Mouse (Mus musculus) MEL (cell line): ENCODE measurements at regions not wholly inside any gene's neighbourhood (a gene's known extent, or its start where the extent isn't known, plus 50 kb on each side); places are given as distances from the start of the nearest gene placed in this dataset.

Experiments
- DNase-seq: peaks from one replicate; pipeline ENCODE4 v3.0.0; 2011; ENCODE audit warnings: low read depth, low spot score
- H3K27ac ChIP-seq: 2 replicates; pipeline ENCODE4 v1.5.1; 2012; ENCODE audit warnings: low read depth, mild to moderate bottlenecking, control low read depth, low read length, moderate library complexity; ENCODE audit not compliant: control insufficient read depth
- H3K27me3 ChIP-seq, 2 experiments: fragments of 150-350 bp in 1 of 2; sonication (generic) in 1 of 2; 2 replicates each; pipeline ENCODE4 v1.6.1; 2012; ENCODE audit warnings: low read length in 2 of 2, mild to moderate bottlenecking in 2 of 2, improper control_type of control experiment in 1 of 2, moderate library complexity in 1 of 2; ENCODE audit not compliant: insufficient read depth in 2 of 2, control insufficient read depth in 1 of 2
- H3K36me3 ChIP-seq, 2 experiments: 2 replicates each; pipeline ENCODE4 v1.6.1; 2012 to 2014; ENCODE audit warnings: low read length in 2 of 2, improper control_type of control experiment in 1 of 2, inconsistent platforms in 1 of 2, mild to moderate bottlenecking in 1 of 2; ENCODE audit not compliant: insufficient read depth in 2 of 2, control insufficient read depth in 1 of 2
- H3K4me1 ChIP-seq, 2 experiments: fragments of 150-350 bp in 1 of 2; sonication (generic) in 1 of 2; 2 replicates each; pipeline ENCODE4 v1.6.1; 2012; ENCODE audit warnings: low read length in 2 of 2, improper control_type of control experiment in 1 of 2, mild to moderate bottlenecking in 1 of 2; ENCODE audit not compliant: insufficient read depth in 2 of 2, control insufficient read depth in 1 of 2
- H3K4me3 ChIP-seq, 2 experiments: fragments of 150-350 bp in 1 of 2; sonication (generic) in 1 of 2; 2 replicates each; pipeline ENCODE4 v1.5.1; 2012; ENCODE audit warnings: low read depth in 2 of 2, low read length in 2 of 2, mild to moderate bottlenecking in 2 of 2, moderate library complexity in 2 of 2, control low read depth in 1 of 2, improper control_type of control experiment in 1 of 2; ENCODE audit not compliant: control insufficient read depth in 1 of 2, insufficient read depth in 1 of 2
- H3K79me2 ChIP-seq: 2 replicates; pipeline ENCODE4 v1.6.1; 2012; ENCODE audit warnings: mild to moderate bottlenecking, low read length, moderate library complexity; ENCODE audit not compliant: control insufficient read depth, poor library complexity, insufficient read depth
- H3K9ac ChIP-seq: 2 replicates; pipeline ENCODE4 v1.6.1; 2012; ENCODE audit warnings: low read depth, mild to moderate bottlenecking, control low read depth, low read length, moderate library complexity; ENCODE audit not compliant: control insufficient read depth, poor library complexity, severe bottlenecking
- H3K9me3 ChIP-seq: fragments of 150-350 bp; sonication (generic); replicated peaks from 2 replicates; pipeline ENCODE4 v1.6.1; 2012; ENCODE audit warnings: mild to moderate bottlenecking, low read length, improper control_type of control experiment, moderate library complexity; ENCODE audit not compliant: insufficient read depth
- BHLHE40 ChIP-seq: IDR thresholded peaks from 2 replicates; pipeline ENCODE4 v1.6.1; 2012; ENCODE audit warnings: low read depth, mild to moderate bottlenecking, inconsistent platforms, low read length, improper control_type of control experiment, borderline replicate concordance
- CHD1 ChIP-seq: IDR thresholded peaks from 2 replicates; pipeline ENCODE4 v1.6.1; 2012; ENCODE audit warnings: low read depth, mild to moderate bottlenecking, inconsistent platforms, low read length, improper control_type of control experiment
- CTCF ChIP-seq, 3 experiments: IDR thresholded peaks in 2 of 3; conservative IDR thresholded peaks in 1 of 3; 2 replicates each; pipeline ENCODE4 v1.5.1; 2011 to 2012; ENCODE audit warnings: low read length in 3 of 3, low read depth in 2 of 3, mild to moderate bottlenecking in 2 of 3, improper control_type of control experiment in 1 of 3, inconsistent platforms in 1 of 3, mixed read lengths in 1 of 3, moderate library complexity in 1 of 3; ENCODE audit not compliant: control insufficient read depth in 1 of 3, insufficient read depth in 1 of 3, poor library complexity in 1 of 3, severe bottlenecking in 1 of 3
- ELF1 ChIP-seq: IDR thresholded peaks from 2 replicates; pipeline ENCODE4 v1.6.1; 2014; ENCODE audit warnings: low read depth, mild to moderate bottlenecking, inconsistent platforms, low read length, improper control_type of control experiment, moderate library complexity
- ETS1 ChIP-seq: IDR thresholded peaks from 2 replicates; pipeline ENCODE4 v1.6.1; 2012; ENCODE audit warnings: low read depth, mild to moderate bottlenecking, inconsistent platforms, low read length, improper control_type of control experiment, moderate library complexity
- HCFC1 ChIP-seq: IDR thresholded peaks from 2 replicates; pipeline ENCODE4 v1.6.1; 2012; ENCODE audit warnings: low read depth, mild to moderate bottlenecking, inconsistent platforms, low read length, improper control_type of control experiment, moderate library complexity
- JUND ChIP-seq: IDR thresholded peaks from 2 replicates; pipeline ENCODE4 v1.6.1; 2011; ENCODE audit warnings: low read depth, mild to moderate bottlenecking, improper control_type of control experiment, low read length
- MAFK ChIP-seq: IDR thresholded peaks from 2 replicates; pipeline ENCODE4 v1.6.1; 2011; ENCODE audit warnings: low read depth, mild to moderate bottlenecking, low read length, improper control_type of control experiment, borderline replicate concordance
- MAX ChIP-seq: IDR thresholded peaks from 2 replicates; pipeline ENCODE4 v1.6.1; 2011; ENCODE audit warnings: low read length, improper control_type of control experiment
- MEF2A ChIP-seq: IDR thresholded peaks from 2 replicates; pipeline ENCODE4 v1.6.1; 2014; ENCODE audit warnings: low read depth, mild to moderate bottlenecking, inconsistent platforms, low read length, improper control_type of control experiment; ENCODE audit not compliant: poor library complexity, insufficient replicate concordance, severe bottlenecking; ENCODE audit errors: extremely low read depth
- MXI1 ChIP-seq: IDR thresholded peaks from 2 replicates; pipeline ENCODE4 v1.6.1; 2011; ENCODE audit warnings: mild to moderate bottlenecking, low read depth, low read length, improper control_type of control experiment
- MYB ChIP-seq: IDR thresholded peaks from 2 replicates; pipeline ENCODE4 v1.6.1; 2011; ENCODE audit warnings: mild to moderate bottlenecking, low read depth, low read length, improper control_type of control experiment
- MYC ChIP-seq: IDR thresholded peaks from 2 replicates; pipeline ENCODE4 v1.6.1; 2011; ENCODE audit warnings: low read depth, mild to moderate bottlenecking, low read length, improper control_type of control experiment, moderate library complexity
- NELFE ChIP-seq: IDR thresholded peaks from 2 replicates; pipeline ENCODE4 v1.6.1; 2011; ENCODE audit warnings: low read depth, low read length, improper control_type of control experiment
- NRF1 ChIP-seq: IDR thresholded peaks from 2 replicates; pipeline ENCODE4 v1.6.1; 2014; ENCODE audit warnings: low read depth, mild to moderate bottlenecking, inconsistent platforms, low read length, improper control_type of control experiment, moderate library complexity; ENCODE audit not compliant: poor library complexity, insufficient read depth, severe bottlenecking
- POLR2A ChIP-seq, 2 experiments: IDR thresholded peaks; 2 replicates each; pipeline ENCODE4 v1.6.1; 2011 to 2012; ENCODE audit warnings: low read length in 2 of 2, mild to moderate bottlenecking in 2 of 2, control low read depth in 1 of 2, improper control_type of control experiment in 1 of 2, low read depth in 1 of 2, moderate library complexity in 1 of 2; ENCODE audit not compliant: control insufficient read depth in 1 of 2, insufficient read depth in 1 of 2, poor library complexity in 1 of 2
- SIN3A ChIP-seq: IDR thresholded peaks from 2 replicates; pipeline ENCODE4 v1.6.1; 2012; ENCODE audit warnings: low read length, improper control_type of control experiment, inconsistent platforms
- TAL1 ChIP-seq: IDR thresholded peaks from 2 replicates; pipeline ENCODE4 v1.6.1; 2012; ENCODE audit warnings: mild to moderate bottlenecking, inconsistent platforms, low read length, moderate library complexity, mixed read lengths
- TCF12 ChIP-seq: IDR thresholded peaks from 2 replicates; pipeline ENCODE4 v1.6.1; 2014; ENCODE audit warnings: low read depth, mild to moderate bottlenecking, inconsistent platforms, low read length, improper control_type of control experiment, moderate library complexity
- ZKSCAN1 ChIP-seq: IDR thresholded peaks from 2 replicates; pipeline ENCODE4 v1.6.1; 2012; ENCODE audit warnings: low read depth, mild to moderate bottlenecking, inconsistent platforms, low read length, improper control_type of control experiment, moderate library complexity
- ZMIZ1 ChIP-seq: IDR thresholded peaks from 2 replicates; pipeline ENCODE4 v1.6.1; 2012; ENCODE audit warnings: low read depth, mild to moderate bottlenecking, inconsistent platforms, low read length, improper control_type of control experiment, moderate library complexity
- ZNF384 ChIP-seq: IDR thresholded peaks from 2 replicates; pipeline ENCODE4 v1.6.1; 2012; ENCODE audit warnings: low read depth, mild to moderate bottlenecking, inconsistent platforms, low read length, improper control_type of control experiment

DNA sequence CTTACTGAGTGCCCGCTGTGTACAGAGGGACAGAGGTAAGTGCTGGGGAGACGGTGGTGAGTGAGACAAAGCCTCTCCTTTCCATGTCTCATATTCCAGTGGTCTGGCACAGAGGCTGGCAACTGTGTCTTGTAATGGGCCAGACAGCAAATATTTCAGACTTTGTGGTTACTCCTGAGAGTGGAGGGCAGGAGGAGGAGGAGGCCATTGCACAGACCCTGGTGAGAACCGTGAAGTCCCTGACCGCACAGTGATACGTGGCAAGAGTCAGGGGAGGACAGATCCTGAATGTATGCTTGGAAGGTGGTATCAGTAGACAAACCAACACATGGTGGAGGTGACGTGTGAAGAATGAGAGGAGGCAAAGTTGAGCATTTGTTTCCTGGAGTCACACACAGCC is 101.6 kb upstream of the Fam92a start:
- Histone ChIP-seq H3K79me2 (no peaks in the 10 kb centered on the region), H3K4me3 (no peak overlapping the region), H3K9me3 (no peaks in the 10 kb centered on the region), H3K4me1 (no peaks in the 10 kb centered on the region), H3K27ac (no peak overlapping the region), H3K9ac (no peak overlapping the region), H3K27me3 (no peaks in the 10 kb centered on the region), H3K36me3 (no peaks in the 10 kb centered on the region)
- TF ChIP-seq ZMIZ1 = no peak
- no peak for TF ChIP-seq ELF1
- no peak for TF ChIP-seq MAX
- TF ChIP-seq POLR2A (IDR thresholded peaks at IDR 0.05; ENCODE audit: control insufficient read depth in 1 of 2, insufficient read depth in 1 of 2, low read depth in 1 of 2, low read length in 2 of 2, poor library complexity in 1 of 2) = no peak
- TF ChIP-seq MYC = no peak
- TF ChIP-seq MXI1 = no peak
- no peak for TF ChIP-seq MAFK
- no peak for TF ChIP-seq SIN3A
- no peak for DNase-seq

DNA sequence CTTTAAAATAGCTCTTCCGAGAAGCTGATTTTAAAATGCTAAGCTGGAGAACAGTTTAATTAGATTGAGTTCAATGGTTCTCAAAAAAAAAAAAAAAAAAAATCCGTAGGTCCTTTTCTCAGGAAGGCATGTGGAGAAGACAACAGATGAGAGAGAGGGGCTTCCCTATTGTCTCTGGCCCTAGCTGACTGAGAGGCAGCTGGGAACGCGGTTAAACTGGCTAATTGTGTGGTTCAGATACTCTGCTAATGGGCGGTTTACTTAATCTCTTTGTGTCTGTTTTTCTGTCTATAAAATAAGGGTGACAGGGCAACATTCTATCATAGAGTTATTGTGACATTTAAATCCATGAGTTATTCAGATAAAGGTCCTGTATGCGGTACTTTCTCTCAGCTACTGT is 101.1 kb upstream of the Fam92a start:
- Histone ChIP-seq H3K4me3 (no peak overlapping the region), H3K36me3 (no peaks in the 10 kb centered on the region), H3K27me3 (no peaks in the 10 kb centered on the region), H3K27ac (no peak overlapping the region), H3K9ac (no peak overlapping the region), H3K4me1 (no peaks in the 10 kb centered on the region), H3K9me3 (no peaks in the 10 kb centered on the region), H3K79me2 (no peaks in the 10 kb centered on the region)
- TF ChIP-seq BHLHE40 (no peak), MXI1 (no peak), NELFE (no peak), SIN3A (no peak), ZMIZ1 (no peak), MAFK (no peak), JUND (no peak), ETS1 (no peak), MYC (no peak), ZNF384 (no peak), ZKSCAN1 (no peak), TCF12 (no peak), TAL1 (no peak), HCFC1 (no peak), CTCF (IDR thresholded peaks at IDR 0.05 in 2 of 3, conservative IDR thresholded peaks at IDR 0.05 in 1 of 3; ENCODE audit: control insufficient read depth in 1 of 3, insufficient read depth in 1 of 3, low read depth in 2 of 3, low read length in 3 of 3, poor library complexity in 1 of 3, severe bottlenecking in 1 of 3) (no peak), MYB (no peak), NRF1 (no peak), POLR2A (IDR thresholded peaks at IDR 0.05; ENCODE audit: control insufficient read depth in 1 of 2, insufficient read depth in 1 of 2, low read depth in 1 of 2, low read length in 2 of 2, poor library complexity in 1 of 2) (no peak), MEF2A (no peak), CHD1 (no peak)
- no peak for DNase-seq
